Mouse (Mus musculus) telencephalon, adult 2 months (tissue): ENCODE measurements around the gene Ip6k3.

ENCODE experiments used
- DNase-seq: peaks from one replicate; pipeline ENCODE4 v3.0.0-alpha.2; 2011; ENCODE audit warnings: low read depth, low spot score

Gene Ip6k3

GRCm38 (mm10) chr17:27182401-27182800, 14.8 kb upstream of the Ip6k3 start:
- DNase-seq: no peak

- no peak for DNase-seq
These were observed 14.1 kb upstream of the Ip6k3 start for GRCm38 (mm10) chr17:27181666-27182065.

- DNase-seq: no peak
These were observed 12.2 kb upstream of the Ip6k3 start for GRCm38 (mm10) chr17:27179681-27180280.

GRCm38 (mm10) chr17:27178427-27179177, 11.0 kb upstream of the Ip6k3 start:
- no peak for DNase-seq

GRCm38 (mm10) chr17:27178019-27178418, 10.4 kb upstream of the Ip6k3 start:
- DNase-seq: no peak

- DNase-seq: no peak
These were observed 9.2 kb upstream of the Ip6k3 start for GRCm38 (mm10) chr17:27176754-27177153.

- DNase-seq: no peak
These were observed 8.7 kb upstream of the Ip6k3 start for GRCm38 (mm10) chr17:27176287-27176686.

- no peak for DNase-seq
These were observed 7.7 kb upstream of the Ip6k3 start for GRCm38 (mm10) chr17:27175196-27175874.

- DNase-seq: no peak
These were observed 6.1 kb upstream of the Ip6k3 start for GRCm38 (mm10) chr17:27173715-27174114.

- DNase-seq: no peak
These were observed 4.9 kb upstream of the Ip6k3 start for GRCm38 (mm10) chr17:27172459-27172858.

GRCm38 (mm10) chr17:27171121-27171520, 3.5 kb upstream of the Ip6k3 start:
- DNase-seq: no peak

- no peak for DNase-seq
These were observed 2.5 kb upstream of the Ip6k3 start for GRCm38 (mm10) chr17:27169952-27170695.

- no peak for DNase-seq
These were observed 974 bp upstream of the Ip6k3 start for GRCm38 (mm10) chr17:27168569-27168968.

GRCm38 (mm10) chr17:27166901-27167300, 694 bp downstream of the Ip6k3 start:
- DNase-seq: no peak

GRCm38 (mm10) chr17:27165054-27165773, 2.4 kb downstream of the Ip6k3 start:
- DNase-seq: no peak

GRCm38 (mm10) chr17:27160905-27161304, 6.7 kb downstream of the Ip6k3 start:
- no peak for DNase-seq

- DNase-seq: no peak
These were observed 8.4 kb downstream of the Ip6k3 start for GRCm38 (mm10) chr17:27159169-27159568.

GRCm38 (mm10) chr17:27158439-27158838, 9.2 kb downstream of the Ip6k3 start:
- DNase-seq: no peak

- no peak for DNase-seq
These were observed 11.8 kb downstream of the Ip6k3 start for GRCm38 (mm10) chr17:27155752-27156151.

GRCm38 (mm10) chr17:27154881-27155280, 12.7 kb downstream of the Ip6k3 start:
- DNase-seq: no peak

GRCm38 (mm10) chr17:27154256-27154655, 13.3 kb downstream of the Ip6k3 start:
- no peak for DNase-seq
